Mouse (Mus musculus): ENCODE measurements around the gene Csad. TPM values are rescaled to one million over a fixed set of nuclear protein-coding genes. Genes with fewer than 3 reads are reported as not detected.

Csad gene
- polyA plus RNA-seq (2017; shearing (Covaris generic)), result 18.1 TPM

DNA sequence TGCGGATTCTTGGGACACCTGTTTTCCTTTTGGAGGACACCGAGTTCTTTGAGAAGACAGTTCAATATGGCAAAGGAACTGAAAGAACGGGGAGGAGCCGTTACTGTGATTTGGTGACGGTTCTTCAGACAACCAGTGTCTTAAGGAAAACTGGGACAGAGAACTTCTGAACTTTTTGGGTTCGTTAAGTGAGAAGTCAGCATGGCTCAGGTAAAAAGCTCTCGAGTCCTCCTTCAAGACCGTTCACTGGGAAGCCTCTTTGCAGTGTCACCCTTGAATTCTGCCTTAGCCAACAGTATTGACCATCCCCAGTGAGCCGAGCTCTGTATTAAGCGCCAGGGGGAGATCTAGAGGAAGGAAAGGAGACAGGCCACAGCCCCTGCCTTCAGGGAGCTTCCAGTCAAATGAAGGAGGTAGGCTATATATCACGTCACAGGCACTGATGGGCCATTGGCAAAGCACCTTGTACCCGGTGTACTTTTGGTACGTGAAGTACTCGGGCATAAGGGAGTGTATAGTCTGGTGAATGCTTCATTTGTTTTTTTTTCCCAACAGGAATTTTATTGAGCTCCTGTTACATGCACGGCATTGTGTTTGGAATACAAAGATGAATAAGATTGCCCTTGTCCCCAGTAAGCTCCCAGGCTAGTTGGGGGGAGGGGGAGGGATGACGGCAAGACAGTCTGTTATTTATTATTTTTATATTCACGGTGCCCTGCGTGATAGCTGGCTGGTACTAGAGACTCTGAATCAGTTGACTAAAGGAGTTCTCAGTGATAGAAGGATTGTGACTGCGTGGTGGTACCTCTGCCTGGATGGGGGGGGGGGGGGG, at the start of gene Csad:
Gene Csad (minus strand): TSS at position 51 of the 832 bp plus-strand sequence.

DNA sequence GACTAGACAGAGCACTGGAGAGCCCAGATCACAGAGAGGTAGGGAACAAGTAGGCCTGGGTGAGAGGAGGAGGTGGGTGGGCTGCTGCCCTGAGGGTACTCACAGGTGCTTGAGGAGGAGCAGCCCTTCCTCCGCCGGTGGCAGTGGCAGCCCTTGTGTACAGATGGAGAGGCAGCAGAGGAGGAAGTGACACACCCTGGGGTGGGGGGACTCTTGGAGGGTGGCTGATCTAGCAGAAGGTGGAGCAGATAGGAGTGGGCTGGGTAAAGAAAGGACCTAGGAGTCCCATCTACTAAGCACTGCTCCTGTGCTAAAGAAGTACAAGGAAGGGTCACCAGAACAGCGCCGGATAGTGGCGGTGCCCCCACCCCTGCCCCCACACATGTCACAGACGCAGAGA, 27.2 kb upstream of the Csad start, which contains the start of gene Itgb7:
Gene Itgb7 (minus strand): TSS at position 197 of the 400 bp plus-strand sequence.

DNA sequence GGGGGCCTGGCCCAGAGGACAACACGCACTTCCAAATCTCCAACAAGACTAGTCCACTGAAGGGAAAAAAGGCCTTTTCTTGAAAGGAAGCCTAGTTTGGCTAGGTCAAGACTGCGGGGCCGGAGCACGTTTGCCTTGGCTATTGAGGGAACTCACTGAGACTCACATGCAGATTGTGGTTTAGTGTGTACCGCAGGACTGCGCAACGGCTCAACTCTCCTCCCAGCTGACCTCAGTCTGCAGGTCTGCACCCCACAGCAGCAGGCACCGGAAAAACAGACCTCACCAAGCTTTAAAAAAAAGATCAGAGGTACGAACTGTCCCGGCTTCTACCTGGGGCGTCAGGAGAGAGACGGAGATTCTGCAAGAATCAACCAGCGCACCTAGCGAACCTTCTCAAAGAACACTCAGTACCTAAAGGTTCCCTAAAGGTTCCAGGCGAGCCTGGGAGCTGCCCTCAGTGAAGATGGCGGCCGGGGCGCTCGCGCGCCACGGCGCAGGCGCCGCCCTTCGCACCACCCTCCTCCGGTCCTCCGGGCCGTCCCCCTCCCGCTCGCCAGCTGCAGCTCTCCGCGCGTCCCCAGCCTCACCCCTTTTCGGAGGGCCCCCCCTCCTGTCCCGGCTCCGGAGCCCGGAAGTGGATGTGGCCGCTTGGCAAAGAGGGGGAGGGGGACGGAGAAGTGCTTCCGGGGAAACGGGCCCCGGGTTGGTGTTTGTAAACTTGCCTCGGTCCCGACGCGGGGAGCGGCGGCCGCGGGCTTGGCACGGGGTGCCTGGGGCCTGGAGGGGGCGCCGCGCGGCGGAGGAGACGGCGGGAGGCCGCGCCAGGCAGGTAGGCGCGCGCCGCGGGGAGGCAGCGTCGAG, 1.3 kb downstream of the Csad start, which contains the start of gene Zfp740:
Gene Zfp740 (plus strand): TSS at position 279 of the 864 bp plus-strand sequence.

DNA sequence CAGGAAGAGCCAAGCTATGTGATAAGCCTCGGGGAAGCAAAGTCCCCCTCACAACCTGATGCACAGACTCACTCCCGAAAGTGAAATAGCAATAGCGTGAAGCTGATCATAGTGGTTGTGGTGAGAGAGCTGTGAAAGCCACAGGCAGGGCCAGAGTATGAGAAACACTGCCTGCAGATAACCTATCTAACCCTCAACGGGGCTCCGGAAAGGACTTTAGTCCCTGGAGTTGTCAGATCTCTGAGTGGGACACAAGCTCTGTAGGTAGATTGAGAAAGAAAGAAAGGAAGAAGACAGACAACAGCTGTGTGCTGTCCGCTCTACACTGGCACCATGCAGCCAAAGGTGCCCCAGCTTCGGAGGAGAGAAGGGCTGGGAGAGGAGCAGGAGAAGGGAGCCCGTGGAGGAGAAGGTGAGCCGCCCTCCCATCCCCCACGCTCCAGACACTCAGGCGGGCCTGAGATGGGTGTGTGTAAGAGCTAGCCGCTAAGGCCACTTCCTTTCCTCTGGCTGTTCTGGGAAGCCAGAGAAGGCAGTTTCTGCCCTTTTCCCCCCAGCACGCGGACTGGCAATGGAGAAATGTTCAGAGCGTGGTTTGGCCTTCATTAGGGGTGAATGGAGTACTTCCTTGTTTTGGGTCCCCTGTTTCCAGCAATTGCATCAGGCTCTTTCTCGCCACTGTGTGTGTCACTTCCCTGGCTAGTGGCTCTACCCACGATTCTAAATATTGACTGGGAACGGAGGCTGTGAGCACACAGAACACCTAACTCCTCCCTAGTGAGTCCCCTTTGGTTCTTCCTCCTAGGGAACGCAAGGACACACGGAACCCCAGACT, 54.0 kb downstream of the Csad start, which contains the start of gene Soat2:
Gene Soat2 (plus strand): TSS at position 226 of the 835 bp plus-strand sequence.

DNA sequence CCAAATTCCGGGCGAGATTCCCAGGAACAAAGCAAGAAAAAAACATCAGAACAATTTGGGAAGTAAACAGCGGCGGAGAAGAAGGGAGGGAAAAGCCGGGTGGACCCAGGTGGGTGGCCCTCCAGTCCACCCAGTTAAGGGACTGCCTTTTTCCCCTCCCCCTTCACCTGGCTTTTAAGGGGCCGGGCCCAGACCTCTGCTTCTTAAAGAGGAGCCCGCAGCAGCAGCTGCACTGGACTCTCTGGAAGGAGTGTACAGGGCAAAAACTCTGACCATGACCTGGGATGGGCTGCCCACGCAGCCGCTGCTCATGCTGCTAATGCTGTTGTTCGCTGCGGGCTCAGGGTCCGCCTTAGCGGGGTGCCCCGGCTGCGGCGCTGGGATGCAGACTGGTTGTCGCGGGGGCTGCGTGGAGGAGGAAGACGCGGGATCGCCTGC, 60.2 kb downstream of the Csad start, which contains the start of gene Igfbp6:
Gene Igfbp6 (plus strand): TSS at position 89 of the 438 bp plus-strand sequence.

DNA sequence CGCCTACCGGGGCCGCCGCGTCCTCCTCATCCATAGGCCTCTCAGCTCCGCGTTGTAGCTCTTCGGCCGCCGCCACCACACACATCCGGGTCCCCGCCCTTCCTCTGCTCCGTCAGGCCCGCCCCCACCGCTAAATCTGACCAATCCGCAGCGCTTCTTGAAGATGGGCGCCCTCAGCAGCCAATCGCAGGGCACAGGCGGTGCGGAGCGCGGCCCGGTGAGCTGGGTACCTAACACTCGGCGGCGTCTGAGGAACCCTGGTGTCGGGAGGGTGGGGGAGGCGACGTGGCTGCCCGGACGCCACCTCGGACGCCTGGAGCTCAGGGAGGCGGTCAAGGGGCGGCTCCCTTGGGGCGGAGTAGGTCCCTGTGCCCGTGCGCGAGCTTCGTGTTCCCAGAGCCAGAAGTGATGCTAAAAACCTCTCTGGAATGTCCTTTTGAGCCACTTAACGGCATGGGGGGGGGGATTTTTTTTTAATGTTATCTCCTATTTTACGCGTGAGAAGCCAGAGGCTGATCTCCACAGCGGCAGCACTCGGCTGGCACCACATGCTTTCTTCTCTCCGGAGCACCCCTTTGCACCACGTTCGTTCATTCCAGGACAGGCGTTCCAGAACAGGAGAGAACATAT, 68.3 kb downstream of the Csad start, which contains the start of gene Spryd3:
Gene Spryd3 (minus strand): TSS at position 106 of the 630 bp plus-strand sequence.

Other genes with a start within 250 kb of the Csad start
- gene Krt8, start 200.2 kb downstream of the Csad start, polyA plus RNA-seq (2017; shearing (Covaris generic)), result not detected
- gene Krt18, start 176.5 kb downstream of the Csad start, polyA plus RNA-seq (2017; shearing (Covaris generic)), result 1.5 TPM
- gene Eif4b, start 131.0 kb downstream of the Csad start, polyA plus RNA-seq (2017; shearing (Covaris generic)), result 154 TPM
- gene Tns2, start 104.3 kb downstream of the Csad start, polyA plus RNA-seq (2017; shearing (Covaris generic)), result 2.1 TPM
- gene Spryd3, start 68.5 kb downstream of the Csad start, polyA plus RNA-seq (2017; shearing (Covaris generic)), result 69.4 TPM
- gene Igfbp6, start 60.4 kb downstream of the Csad start, polyA plus RNA-seq (2017; shearing (Covaris generic)), result 0.52 TPM
- gene Soat2, start 54.2 kb downstream of the Csad start, polyA plus RNA-seq (2017; shearing (Covaris generic)), result 2.5 TPM
- 95.1 TPM for gene Zfp740, start 1.5 kb downstream of the Csad start, polyA plus RNA-seq (2017; shearing (Covaris generic))
- 979 TPM for gene Itgb7, start 27.2 kb upstream of the Csad start, polyA plus RNA-seq (2017; shearing (Covaris generic))
- gene Rarg, start 52.8 kb upstream of the Csad start, polyA plus RNA-seq (2017; shearing (Covaris generic)), result 38.9 TPM
- not detected for gene Gm9918, start 65.8 kb upstream of the Csad start, polyA plus RNA-seq (2017; shearing (Covaris generic))
- gene Mfsd5, start 74.7 kb upstream of the Csad start, polyA plus RNA-seq (2017; shearing (Covaris generic)), result 92.2 TPM
- 2.7 TPM for gene Espl1, start 91.5 kb upstream of the Csad start, polyA plus RNA-seq (2017; shearing (Covaris generic))
- gene Pfdn5, start 121.4 kb upstream of the Csad start, polyA plus RNA-seq (2017; shearing (Covaris generic)), result 518 TPM
- gene Myg1, start 127.0 kb upstream of the Csad start, polyA plus RNA-seq (2017; shearing (Covaris generic)), result 105 TPM
- 57.2 TPM for gene Aaas, start 146.0 kb upstream of the Csad start, polyA plus RNA-seq (2017; shearing (Covaris generic))
- not detected for gene Sp7, start 162.5 kb upstream of the Csad start, polyA plus RNA-seq (2017; shearing (Covaris generic))
- 16.0 TPM for gene Sp1, start 201.4 kb upstream of the Csad start, polyA plus RNA-seq (2017; shearing (Covaris generic))
- gene Amhr2, start 240.6 kb upstream of the Csad start, polyA plus RNA-seq (2017; shearing (Covaris generic)), result 0.78 TPM